Mouse (Mus musculus): ENCODE data around the gene Bmp7.

Bmp7 gene

DNA sequence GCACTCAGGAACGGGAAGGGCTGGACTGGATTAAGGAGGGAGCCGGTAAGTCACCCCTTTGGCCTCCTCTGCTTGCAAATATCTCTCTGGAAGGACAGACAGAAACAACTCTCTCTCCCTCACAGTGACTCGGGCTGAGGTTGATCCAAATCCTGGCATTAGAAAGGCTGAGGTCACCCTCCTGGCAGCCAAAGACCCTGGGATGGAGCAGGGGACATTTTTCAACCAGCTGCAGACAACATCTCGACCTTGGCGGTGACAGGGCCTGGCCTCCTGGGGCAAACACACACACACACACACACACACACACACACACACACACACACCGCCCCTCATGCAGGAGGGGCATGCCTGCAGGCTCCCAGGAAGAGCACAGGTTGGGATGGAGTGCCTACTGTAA lies 29.0 kb downstream of the Bmp7 start:
- DNase-seq (ENCODE audit: low read depth, low spot score): no peak

GRCm38 (mm10) chr2:172909463-172909862 lies 30.7 kb downstream of the Bmp7 start:
- DNase-seq (ENCODE audit: low read depth, low spot score): no peak

DNA sequence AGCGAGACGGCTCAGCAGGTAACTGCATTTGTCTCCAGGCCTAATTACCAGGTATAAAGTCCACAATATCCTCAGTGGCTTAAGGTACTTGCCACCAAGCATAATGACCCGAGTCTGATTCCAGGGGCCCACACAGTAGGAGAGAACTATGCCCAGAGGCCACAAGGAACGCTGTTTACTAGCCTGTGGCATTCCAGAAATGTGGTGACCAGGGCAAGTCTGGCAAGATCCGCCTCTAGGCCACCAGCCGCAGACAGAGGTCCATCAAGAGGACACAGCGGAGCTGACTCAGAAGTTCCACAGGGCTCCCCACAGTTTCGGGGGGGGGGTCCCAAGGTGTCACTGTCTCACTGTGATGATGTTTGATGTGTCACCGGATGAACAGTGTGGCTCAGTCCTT lies 34.0 kb downstream of the Bmp7 start:
- no peak for DNase-seq (ENCODE audit: low read depth, low spot score)

- DNase-seq (ENCODE audit: low read depth, low spot score): no peak
These were observed 35.1 kb downstream of the Bmp7 start for GRCm38 (mm10) chr2:172905057-172905456.

- no peak for DNase-seq (ENCODE audit: low read depth, low spot score)
These were observed 35.5 kb downstream of the Bmp7 start for GRCm38 (mm10) chr2:172904614-172905013.

DNA sequence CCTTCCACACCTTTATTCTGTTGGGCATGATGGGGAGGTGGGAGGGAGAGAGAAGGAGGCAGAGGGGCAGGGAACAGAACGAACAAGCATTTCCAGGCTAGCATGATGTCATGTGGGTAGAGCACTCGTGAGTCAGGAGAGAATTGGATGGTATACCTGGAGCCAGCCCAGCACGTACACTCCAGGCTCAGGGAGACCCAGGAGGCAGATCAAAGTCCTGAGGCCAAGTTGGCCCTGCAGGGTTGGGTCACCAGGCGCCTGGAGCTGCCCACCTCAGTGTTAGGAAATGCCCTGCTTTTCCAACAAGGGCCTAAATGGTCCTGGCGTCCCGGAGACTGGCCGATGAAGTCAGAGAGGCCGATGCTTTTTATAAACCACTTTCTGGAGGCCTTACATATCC lies 36.6 kb downstream of the Bmp7 start:
- no peak for DNase-seq (ENCODE audit: low read depth, low spot score)

DNA sequence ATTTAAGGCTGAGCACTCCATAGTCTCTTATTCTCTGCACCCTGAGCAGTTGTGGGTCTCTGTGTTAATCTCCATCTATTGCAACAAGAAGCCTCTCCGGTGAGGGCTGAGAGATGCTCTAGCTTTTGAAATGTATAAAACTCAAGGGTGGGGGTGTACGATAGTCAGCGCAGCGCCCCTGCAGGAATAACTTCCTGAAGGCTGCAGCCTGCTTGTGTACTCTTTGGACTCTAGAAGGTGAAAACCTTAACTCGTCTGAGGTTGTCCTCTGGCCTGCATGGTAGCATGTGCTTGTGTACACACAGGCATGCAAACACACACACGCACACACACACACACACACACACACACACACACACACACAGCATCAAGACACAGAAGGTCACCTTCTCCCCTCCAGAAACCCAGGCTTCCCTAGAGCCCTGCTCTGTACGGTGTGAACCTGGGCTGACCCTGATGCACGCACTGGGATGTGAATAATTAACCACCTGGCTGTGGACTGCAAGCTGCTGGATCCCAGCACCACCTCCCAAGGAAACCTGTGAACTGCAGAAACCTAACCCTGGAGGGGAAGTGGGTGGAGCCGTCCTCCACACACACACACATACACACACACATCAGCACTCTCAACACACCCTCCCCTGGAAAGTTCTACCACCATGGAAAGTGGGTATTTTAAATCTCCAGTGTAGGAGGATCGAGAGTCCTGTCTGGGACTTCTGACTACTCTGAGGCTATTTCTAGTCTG lies 39.0 kb downstream of the Bmp7 start:
- DNase-seq (ENCODE audit: low read depth, low spot score): peak; percentile 16

- DNase-seq (ENCODE audit: low read depth, low spot score): no peak
These were observed 50.2 kb downstream of the Bmp7 start for GRCm38 (mm10) chr2:172889756-172890443.

DNA sequence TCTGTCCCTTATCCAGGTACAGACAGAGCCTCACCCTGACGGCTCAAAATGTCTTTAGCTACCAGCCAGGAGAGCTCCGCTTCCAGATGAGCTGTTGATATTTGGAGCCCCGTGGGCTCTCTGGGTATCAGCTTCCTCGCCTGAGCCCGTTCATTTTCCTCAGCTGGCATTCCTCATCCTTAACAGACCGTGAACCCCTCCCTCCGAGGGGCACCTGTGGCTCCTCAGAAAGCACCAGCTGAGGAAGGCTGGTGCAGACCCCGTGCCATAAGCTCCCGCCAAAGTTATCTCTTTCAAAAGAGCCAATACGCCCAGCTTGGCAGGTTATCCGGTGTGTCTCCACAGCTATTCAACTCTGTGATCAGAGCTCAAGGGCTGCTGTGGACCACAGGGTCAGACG lies 50.9 kb downstream of the Bmp7 start:
- DNase-seq (ENCODE audit: low read depth, low spot score): no peak

- DNase-seq (ENCODE audit: low read depth, low spot score): no peak
These were observed 52.0 kb downstream of the Bmp7 start for GRCm38 (mm10) chr2:172888147-172888546.

DNA sequence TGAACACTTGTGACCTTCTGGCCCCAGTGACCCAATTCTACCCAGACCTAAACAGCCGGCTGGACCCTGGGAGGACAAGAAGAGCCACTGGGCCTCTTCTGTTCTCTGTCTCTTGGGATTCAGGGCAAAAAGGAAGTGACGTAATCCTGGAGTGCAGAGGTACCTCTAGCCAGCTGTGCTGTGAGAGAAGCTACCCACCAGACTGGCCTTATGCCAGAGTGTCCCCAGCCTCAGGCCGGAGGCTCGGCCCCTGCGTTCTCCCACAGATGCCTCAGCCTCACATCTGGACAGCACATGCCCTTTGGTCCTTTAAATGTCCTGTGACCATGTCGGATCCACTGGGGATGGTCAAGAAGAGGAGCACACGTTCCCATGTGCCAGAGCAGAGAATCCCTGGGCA lies 54.3 kb downstream of the Bmp7 start:
- DNase-seq (ENCODE audit: low read depth, low spot score): no peak

GRCm38 (mm10) chr2:172884584-172884983 lies 55.5 kb downstream of the Bmp7 start:
- DNase-seq (ENCODE audit: low read depth, low spot score): no peak

GRCm38 (mm10) chr2:172875201-172875600 lies 64.9 kb downstream of the Bmp7 start:
- no peak for DNase-seq (ENCODE audit: low read depth, low spot score)

DNA sequence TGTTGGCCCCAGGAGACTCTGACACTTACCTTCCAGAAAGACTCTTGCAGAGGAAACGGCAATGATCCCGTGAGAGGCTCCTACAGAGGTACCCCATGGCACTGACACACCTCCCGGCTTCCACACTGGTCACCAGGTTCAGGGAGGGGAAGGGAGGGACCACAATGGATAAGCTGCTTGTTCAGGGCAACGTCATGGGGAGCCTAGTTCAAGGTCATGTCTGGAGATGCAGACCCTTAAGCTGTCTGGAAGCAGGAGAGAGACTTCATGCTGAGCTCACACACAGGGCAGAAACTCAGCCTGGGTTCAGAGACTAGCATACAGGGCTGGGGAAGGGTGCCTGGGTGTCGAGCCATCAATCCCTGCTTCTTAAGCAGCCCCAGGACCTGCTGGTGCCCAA lies 73.8 kb downstream of the Bmp7 start:
- DNase-seq (ENCODE audit: low read depth, low spot score): no peak

GRCm38 (mm10) chr2:172865165-172865564 lies 75.0 kb downstream of the Bmp7 start:
- DNase-seq (ENCODE audit: low read depth, low spot score): no peak

GRCm38 (mm10) chr2:172864566-172864965 lies 75.6 kb downstream of the Bmp7 start:
- DNase-seq (ENCODE audit: low read depth, low spot score): peak; percentile 44

GRCm38 (mm10) chr2:172863469-172863856 lies 76.7 kb downstream of the Bmp7 start:
- DNase-seq (ENCODE audit: low read depth, low spot score): peak; percentile 7

- DNase-seq (ENCODE audit: low read depth, low spot score): peak; percentile 47
These were observed 77.2 kb downstream of the Bmp7 start for GRCm38 (mm10) chr2:172862850-172863468.

- no peak for DNase-seq (ENCODE audit: low read depth, low spot score)
These were observed 77.7 kb downstream of the Bmp7 start for GRCm38 (mm10) chr2:172862424-172862823.

DNA sequence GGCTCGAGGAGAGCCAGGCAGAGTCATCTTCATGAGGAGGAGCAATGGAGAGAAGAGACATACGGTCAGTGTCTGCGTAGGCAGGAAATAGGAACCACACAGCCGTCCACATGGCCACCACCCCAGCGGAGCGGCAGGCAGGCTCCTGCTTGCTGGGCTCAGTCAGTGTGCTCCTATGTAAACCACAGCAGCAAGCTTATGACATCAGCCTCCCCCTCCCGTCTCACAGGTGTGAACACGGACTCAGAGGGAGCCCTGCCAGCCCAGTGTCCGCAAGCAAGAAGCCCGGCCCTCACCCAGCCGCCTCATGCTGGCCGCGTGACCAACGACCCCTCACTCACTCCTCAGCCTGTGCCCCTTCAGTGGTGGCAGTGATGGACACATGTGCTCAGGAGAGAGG lies 78.5 kb downstream of the Bmp7 start:
- DNase-seq (ENCODE audit: low read depth, low spot score): no peak

DNA sequence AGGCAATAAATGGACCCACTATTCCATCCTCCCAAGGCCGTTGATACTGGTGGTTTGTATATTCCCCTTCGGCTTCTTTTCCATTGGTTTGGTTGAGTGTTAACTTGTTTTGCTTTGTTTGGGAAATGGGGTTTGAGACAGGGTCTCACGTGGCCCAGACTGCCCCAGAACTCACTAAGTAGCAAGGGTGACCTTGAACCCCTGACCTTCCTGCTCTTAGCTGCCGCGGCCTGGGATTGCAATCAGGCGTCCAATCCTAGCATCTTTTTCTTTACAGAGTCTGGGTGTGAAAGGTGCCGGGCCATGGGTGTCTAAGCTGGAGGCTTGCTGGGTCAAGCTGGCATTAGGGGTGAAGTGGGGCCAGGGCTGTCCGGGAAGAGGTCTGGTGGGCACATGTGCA lies 79.5 kb downstream of the Bmp7 start:
- DNase-seq (ENCODE audit: low read depth, low spot score): no peak

- no peak for DNase-seq (ENCODE audit: low read depth, low spot score)
These were observed 80.0 kb downstream of the Bmp7 start for GRCm38 (mm10) chr2:172860104-172860503.

DNA sequence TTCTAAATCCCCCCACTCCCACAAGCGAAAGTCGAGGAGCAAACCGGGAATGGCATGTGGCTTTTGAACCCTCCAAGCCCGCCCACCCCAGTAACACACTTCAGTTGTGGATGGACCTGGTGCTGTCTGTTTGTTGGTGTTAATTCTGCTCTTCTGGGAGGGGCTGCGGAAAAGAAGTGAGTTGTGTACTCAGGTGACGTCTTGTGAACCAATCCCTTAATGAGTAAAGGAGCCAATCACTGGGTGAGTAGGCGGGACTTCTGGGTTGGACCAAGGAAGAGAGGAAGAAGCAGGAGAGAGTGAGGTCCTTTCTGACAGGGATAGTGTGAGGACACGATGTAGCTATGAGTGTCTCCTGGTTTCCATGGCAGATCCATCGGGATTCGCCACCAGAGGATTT lies 83.1 kb downstream of the Bmp7 start:
- DNase-seq (ENCODE audit: low read depth, low spot score): no peak

Data from CD4-positive, CD25-positive, alpha-beta regulatory T cell, adult 2 months (primary cell).